Mouse (Mus musculus) forebrain, embryonic 16.5 days (tissue): ENCODE measurements at regions not wholly inside any gene's neighbourhood (a gene's known extent, or its start where the extent isn't known, plus 50 kb on each side); places are given as distances from the start of the nearest gene placed in this dataset.

ENCODE experiments used
- ATAC-seq: fragments of 200-750 bp; cut with Nextera tagmentation; 2 replicates; pipeline ENCODE4 v1.8.0; 2017; ENCODE audit warnings: mild to moderate bottlenecking, moderate library complexity
- H3K27ac ChIP-seq: fragments of 300-500 bp; sonication (generic); 2 replicates; pipeline ENCODE4 v1.5.1; 2014; ENCODE audit warnings: low read length, control low read depth
- H3K27me3 ChIP-seq: fragments of 300-500 bp; sonication (generic); replicated peaks from 2 replicates; pipeline ENCODE4 v1.6.1; 2014; ENCODE audit warnings: low read length; ENCODE audit not compliant: control insufficient read depth, insufficient read depth
- H3K36me3 ChIP-seq: fragments of 300-500 bp; sonication (generic); 2 replicates; pipeline ENCODE4 v1.6.1; 2014; ENCODE audit not compliant: control insufficient read depth, insufficient read depth
- H3K4me1 ChIP-seq: fragments of 300-500 bp; sonication (generic); replicated peaks from 2 replicates; pipeline ENCODE4 v1.6.1; 2014; ENCODE audit warnings: low read length; ENCODE audit not compliant: control insufficient read depth, insufficient read depth
- H3K4me2 ChIP-seq: fragments of 300-500 bp; sonication (generic); 2 replicates; pipeline ENCODE4 v1.6.1; 2014; ENCODE audit warnings: mild to moderate bottlenecking, low read length, control low read depth
- H3K4me3 ChIP-seq: fragments of 300-500 bp; sonication (generic); replicated peaks from 2 replicates; pipeline ENCODE4 v1.5.1; 2014; ENCODE audit warnings: mild to moderate bottlenecking, low read length, control low read depth
- H3K9ac ChIP-seq: fragments of 300-500 bp; sonication (generic); replicated peaks from 2 replicates; pipeline ENCODE4 v1.6.1; 2014; ENCODE audit warnings: low read depth, low read length, control low read depth
- H3K9me3 ChIP-seq: fragments of 300-500 bp; sonication (generic); 2 replicates; pipeline ENCODE4 v1.6.1; 2016; ENCODE audit warnings: low read length; ENCODE audit not compliant: control insufficient read depth
- WGBS: fragments of 180-500 bp; shearing (Covaris S2); extraction: QIAGEN DNeasy Blood & Tissue Kit; methylation state at CpG from one replicate; pipeline ENCODE4 v1.1.7; 2014; 5-methylcytosine and 5-hydroxymethylcytosine counted together

DNA sequence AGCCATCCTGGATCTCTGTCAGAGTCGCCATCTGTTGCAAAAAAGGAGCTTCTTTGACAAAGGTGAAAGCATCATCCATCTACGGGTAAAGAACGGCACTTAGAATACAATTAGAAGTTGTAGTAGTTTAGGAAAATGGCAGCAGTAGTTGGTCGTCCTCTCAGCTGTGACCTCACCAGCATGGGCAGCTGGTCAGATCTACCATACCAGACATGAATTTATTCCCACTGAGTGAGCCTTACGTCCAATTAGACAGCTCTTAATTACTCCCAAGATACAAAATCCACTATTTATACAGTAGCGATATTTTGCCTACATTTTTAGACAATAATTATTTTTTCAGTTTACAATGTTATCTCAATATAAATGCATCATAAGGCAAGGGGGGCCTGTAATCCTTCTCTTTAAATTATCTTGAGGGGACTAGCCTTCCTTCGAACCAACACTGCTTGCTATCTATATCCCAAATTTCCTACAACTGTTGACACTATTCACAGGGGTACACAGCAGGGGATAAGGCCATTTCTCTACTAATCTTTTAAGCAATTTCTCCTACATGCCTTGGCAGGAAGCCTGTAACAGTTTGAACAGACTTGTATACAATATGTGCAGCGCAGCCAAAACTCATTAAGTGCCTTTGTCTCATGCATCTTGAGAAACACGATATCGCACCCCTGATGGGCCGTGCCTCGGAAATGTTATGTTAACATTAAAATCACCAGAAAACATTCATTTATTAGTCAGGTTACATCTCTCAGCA is 131.9 kb upstream of the Samsn1 start:
- Histone ChIP-seq H3K9ac (no peak overlapping the region), H3K4me2 (peak overlapping the region; percentile 14; the same call in 1 of the 2 replicates), H3K27ac (no peak overlapping the region), H3K27me3 (no peaks in the 10 kb centered on the region), H3K9me3 (no peaks in the 10 kb centered on the region), H3K4me3 (no peak overlapping the region), H3K36me3 (no peaks in the 10 kb centered on the region), H3K4me1 (peaks cover 12% of the 10 kb centered on the region)
- WGBS = 27% methylated on average over 12 of the region's 12 CpGs
- ATAC-seq = peak; percentile 89

DNA sequence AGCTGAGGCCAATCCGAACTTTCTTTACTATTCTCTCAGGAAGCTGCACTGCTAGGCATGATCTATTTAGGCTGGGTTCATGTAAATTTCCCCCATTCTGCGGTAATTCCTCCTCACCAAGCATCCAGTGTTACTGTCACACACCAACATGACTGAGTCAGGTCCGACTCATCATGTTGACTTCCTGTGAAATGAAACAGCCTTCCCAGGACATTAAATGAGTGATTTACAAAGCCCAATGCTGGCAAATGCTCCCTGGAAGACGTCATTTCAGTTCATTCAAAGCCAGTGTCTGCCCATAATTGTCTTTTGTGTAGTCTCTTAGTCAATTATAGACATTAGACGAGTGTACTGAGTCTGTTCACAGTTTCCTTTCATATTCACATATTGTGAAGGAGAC is 127.5 kb upstream of the Samsn1 start:
- Histone ChIP-seq H3K4me3 (no peak overlapping the region), H3K4me2 (no peak overlapping the region), H3K27ac (no peak overlapping the region), H3K4me1 (peaks cover 10% of the 10 kb centered on the region), H3K9me3 (no peaks in the 10 kb centered on the region), H3K36me3 (no peaks in the 10 kb centered on the region), H3K27me3 (no peaks in the 10 kb centered on the region), H3K9ac (no peak overlapping the region)
- whole genome bisulfite sequencing = 44% methylated on average over 5 of the region's 5 CpGs
- ATAC-seq = no peak

- no peak for ATAC-seq
Measured at GRCm38 (mm10) chr16:76133892-76134291, 111.8 kb upstream of the Samsn1 start.

DNA sequence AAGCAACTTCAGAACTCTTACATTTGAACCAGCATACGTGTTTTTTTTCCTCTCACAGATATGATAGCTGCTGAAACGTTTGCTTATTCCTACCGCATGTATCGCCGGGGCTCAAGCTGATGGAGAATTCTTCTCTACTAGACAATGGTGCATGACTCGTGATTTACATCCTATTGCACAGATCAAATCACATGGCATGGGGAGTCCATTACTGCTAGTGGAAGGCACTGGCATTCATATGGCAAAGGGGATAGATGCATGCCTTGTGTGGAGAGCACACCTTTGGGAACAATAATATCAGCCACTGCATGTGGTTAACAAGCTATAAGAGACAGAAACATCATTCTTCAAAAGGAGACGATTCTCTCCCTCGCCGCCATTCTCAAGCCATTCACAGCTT is 108.4 kb upstream of the Samsn1 start:
- no peak overlapping the region for H3K4me2 ChIP-seq
- whole genome bisulfite sequencing = 85% methylated on average over 9 of the region's 9 CpGs

More at GRCm38 (mm10) chr16:76133892-76134291, 111.8 kb upstream of the Samsn1 start:
- Histone ChIP-seq H3K36me3 (no peaks in the 10 kb centered on the region), H3K9me3 (no peaks in the 10 kb centered on the region), H3K27ac (no peak overlapping the region), H3K4me1 (no peaks in the 10 kb centered on the region), H3K27me3 (no peaks in the 10 kb centered on the region), H3K4me3 (no peak overlapping the region), H3K9ac (no peak overlapping the region), H3K4me2 (no peak overlapping the region)
- 91% methylated on average over 2 of the region's 2 CpGs for WGBS

GRCm38 (mm10) chr16:76129982-76130381 is 107.9 kb upstream of the Samsn1 start:
- WGBS = 92% methylated on average over 2 of the region's 2 CpGs
- Histone ChIP-seq H3K27ac (no peak overlapping the region), H3K27me3 (no peaks in the 10 kb centered on the region), H3K36me3 (no peaks in the 10 kb centered on the region), H3K4me2 (no peak overlapping the region), H3K4me3 (no peak overlapping the region), H3K9me3 (no peaks in the 10 kb centered on the region), H3K4me1 (no peaks in the 10 kb centered on the region), H3K9ac (no peak overlapping the region)
- ATAC-seq = no peak

More for the DNA sequence above, 108.4 kb upstream of the Samsn1 start:
- no peak for ATAC-seq
- Histone ChIP-seq H3K36me3 (no peaks in the 10 kb centered on the region), H3K4me1 (no peaks in the 10 kb centered on the region), H3K9me3 (no peaks in the 10 kb centered on the region), H3K9ac (no peak overlapping the region), H3K27ac (no peak overlapping the region), H3K27me3 (no peaks in the 10 kb centered on the region), H3K4me3 (no peak overlapping the region)

- no peaks in the 10 kb centered on the region for H3K9me3 ChIP-seq
- H3K27me3 ChIP-seq = no peaks in the 10 kb centered on the region
- no peak overlapping the region for H3K9ac ChIP-seq
- no peak overlapping the region for H3K4me3 ChIP-seq
- H3K36me3 ChIP-seq = no peaks in the 10 kb centered on the region
- H3K4me2 ChIP-seq = no peak overlapping the region
- 39% methylated on average over 5 of the region's 5 CpGs for WGBS
- no peak overlapping the region for H3K27ac ChIP-seq
- ATAC-seq = peak; percentile 38; the same call in 1 of the 2 replicates
- no peaks in the 10 kb centered on the region for H3K4me1 ChIP-seq
Measured at GRCm38 (mm10) chr16:76123021-76123384, 100.9 kb upstream of the Samsn1 start.

- no peak for ATAC-seq
- Histone ChIP-seq H3K36me3 (no peaks in the 10 kb centered on the region), H3K9me3 (no peaks in the 10 kb centered on the region)
Measured at GRCm38 (mm10) chr16:76122172-76123020, 100.3 kb upstream of the Samsn1 start.

DNA sequence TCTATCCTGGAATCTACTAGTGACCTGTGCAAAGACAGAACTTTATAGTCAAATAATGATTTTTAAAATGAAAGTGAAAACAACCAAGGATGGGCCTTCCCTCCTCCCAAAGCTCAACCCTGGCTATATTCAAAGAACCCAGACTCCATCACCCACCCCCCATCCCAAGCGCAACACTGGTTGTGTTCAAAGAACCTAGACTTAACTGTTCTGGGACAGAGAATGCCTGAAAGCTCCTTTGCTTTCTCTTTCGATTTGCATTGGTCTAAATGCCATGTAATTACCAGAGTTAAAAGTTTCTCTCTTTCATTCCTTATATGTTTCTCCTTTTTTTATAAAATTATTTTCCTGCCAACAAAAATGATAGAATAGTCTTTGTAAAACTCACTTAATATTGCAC is 98.6 kb upstream of the Samsn1 start:
- Histone ChIP-seq H3K4me1 (no peaks in the 10 kb centered on the region), H3K9me3 (no peaks in the 10 kb centered on the region), H3K36me3 (no peaks in the 10 kb centered on the region), H3K4me2 (no peak overlapping the region), H3K27ac (no peak overlapping the region), H3K9ac (no peak overlapping the region), H3K27me3 (no peaks in the 10 kb centered on the region), H3K4me3 (no peak overlapping the region)
- WGBS = 95% methylated on average over 2 of the region's 2 CpGs
- no peak for ATAC-seq

More at GRCm38 (mm10) chr16:76122172-76123020, 100.3 kb upstream of the Samsn1 start:
- WGBS = 83% methylated on average over 9 of the region's 9 CpGs
- Histone ChIP-seq H3K4me3 (no peak overlapping the region), H3K27me3 (no peaks in the 10 kb centered on the region), H3K4me1 (no peaks in the 10 kb centered on the region), H3K9ac (no peak overlapping the region), H3K4me2 (no peak overlapping the region), H3K27ac (no peak overlapping the region)

DNA sequence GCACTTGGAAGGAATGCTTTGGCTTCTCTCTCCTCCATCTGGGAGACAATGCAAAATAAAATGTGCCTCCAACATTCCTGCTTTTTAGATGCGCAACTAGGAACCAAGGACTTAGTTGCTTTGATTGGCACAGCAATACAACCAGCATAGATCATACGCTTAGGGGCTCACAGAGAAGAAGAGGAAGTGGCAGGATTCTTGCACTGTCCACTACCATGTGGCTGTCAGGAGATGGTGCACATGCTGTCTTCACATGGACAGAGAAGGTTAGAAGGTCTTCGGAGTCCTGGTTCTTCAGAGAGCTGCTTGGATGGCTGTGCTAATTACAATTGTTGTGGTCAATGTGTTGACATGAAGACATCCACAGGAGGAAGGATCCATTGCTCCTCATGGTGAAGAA is 88.3 kb upstream of the Samsn1 start:
- no peak for ATAC-seq
- Histone ChIP-seq H3K36me3 (no peaks in the 10 kb centered on the region), H3K4me2 (no peak overlapping the region), H3K27ac (no peak overlapping the region), H3K9me3 (no peaks in the 10 kb centered on the region), H3K9ac (no peak overlapping the region), H3K27me3 (no peaks in the 10 kb centered on the region), H3K4me3 (no peak overlapping the region), H3K4me1 (no peaks in the 10 kb centered on the region)
- WGBS = 96% methylated on average over 3 of the region's 3 CpGs
